Mouse (Mus musculus) brain, embryonic 14.5 days (tissue): ENCODE results near the gene Fn1.

ENCODE experiments used
- CTCF ChIP-seq: fragments of 200-500 bp; IDR thresholded peaks from 2 replicates; pipeline ENCODE4 v1.5.1; 2012; ENCODE audit warnings: inconsistent platforms, mild to moderate bottlenecking, moderate library complexity, borderline replicate concordance; ENCODE audit not compliant: insufficient read depth, insufficient read length; ENCODE audit errors: extremely low read depth
- POLR2A ChIP-seq: fragments of 200-500 bp; IDR thresholded peaks from 2 replicates; pipeline ENCODE4 v1.6.1; 2012; ENCODE audit warnings: mild to moderate bottlenecking, inconsistent platforms, borderline replicate concordance; ENCODE audit not compliant: poor library complexity, insufficient read depth, insufficient read length, severe bottlenecking; ENCODE audit errors: extremely low read depth

DNA sequence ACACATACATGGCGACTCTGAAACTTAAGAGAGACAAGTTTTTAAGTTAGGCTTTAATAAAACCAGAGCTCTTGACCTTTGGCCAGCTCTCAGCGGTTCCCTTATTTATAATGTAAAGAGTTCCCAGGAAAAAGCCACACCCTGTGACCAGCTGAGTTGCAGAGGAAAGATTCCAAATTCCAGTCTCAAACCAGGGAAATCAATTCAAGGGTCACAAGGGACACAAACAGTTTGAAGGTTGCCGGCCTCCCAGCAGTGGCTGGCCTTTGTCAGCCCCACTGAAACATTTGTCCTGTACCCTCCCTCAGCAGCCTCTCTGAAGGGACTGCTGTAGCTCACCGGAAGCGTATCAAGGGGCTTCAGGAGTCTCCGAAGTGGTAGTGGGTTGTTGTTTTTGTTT lies 2.3 kb downstream of the Fn1 start:
- TF ChIP-seq POLR2A: no peak
- no peak for TF ChIP-seq CTCF
